Mouse (Mus musculus): ENCODE measurements around the gene Tarbp2.

Tarbp2 gene

DNA sequence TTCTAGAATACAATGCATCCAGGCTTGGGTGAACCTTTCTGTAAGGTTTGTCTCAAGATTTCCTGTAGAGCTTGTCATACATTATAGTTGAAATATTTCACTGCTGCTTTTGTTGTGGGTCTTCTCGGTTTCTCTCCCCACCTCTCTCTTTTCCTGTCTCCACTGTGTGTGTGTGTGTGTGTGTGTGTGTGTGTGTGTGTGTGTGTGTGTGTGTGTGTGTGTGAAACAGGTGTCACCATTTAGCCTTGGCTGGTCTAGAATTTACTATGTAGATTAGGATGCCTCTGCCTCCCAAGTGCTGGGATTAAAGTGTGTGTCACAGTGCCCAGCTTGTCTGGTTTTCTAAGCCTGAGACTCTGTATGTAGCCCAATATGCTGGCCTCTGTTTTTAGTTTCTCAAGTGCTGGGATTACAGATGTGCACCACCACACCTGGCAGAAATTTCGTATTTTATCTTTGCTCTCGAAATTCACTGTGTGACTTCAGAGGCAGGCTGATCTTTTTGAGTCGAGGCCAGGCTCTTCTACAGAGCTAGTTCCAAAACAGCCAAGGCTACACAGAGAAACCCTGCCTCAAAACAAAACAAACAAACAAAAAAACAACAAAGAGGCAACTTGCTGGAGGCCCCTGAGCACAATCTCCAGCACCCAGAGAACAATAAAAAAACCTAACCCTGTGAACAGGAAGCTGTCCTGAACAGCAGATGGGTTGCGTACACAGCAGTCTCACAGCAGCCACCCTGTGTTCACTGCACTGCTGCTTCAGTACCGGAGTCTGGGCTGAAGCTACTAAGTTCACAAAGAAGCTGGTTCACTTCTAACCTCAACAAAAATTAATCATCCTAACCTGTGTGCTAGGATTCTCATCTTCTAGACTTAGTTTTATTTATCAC is 8.4 kb downstream of the Tarbp2 start:
- peak; percentile 66 for DNase-seq (ENCODE audit: low read depth, low spot score)

DNA sequence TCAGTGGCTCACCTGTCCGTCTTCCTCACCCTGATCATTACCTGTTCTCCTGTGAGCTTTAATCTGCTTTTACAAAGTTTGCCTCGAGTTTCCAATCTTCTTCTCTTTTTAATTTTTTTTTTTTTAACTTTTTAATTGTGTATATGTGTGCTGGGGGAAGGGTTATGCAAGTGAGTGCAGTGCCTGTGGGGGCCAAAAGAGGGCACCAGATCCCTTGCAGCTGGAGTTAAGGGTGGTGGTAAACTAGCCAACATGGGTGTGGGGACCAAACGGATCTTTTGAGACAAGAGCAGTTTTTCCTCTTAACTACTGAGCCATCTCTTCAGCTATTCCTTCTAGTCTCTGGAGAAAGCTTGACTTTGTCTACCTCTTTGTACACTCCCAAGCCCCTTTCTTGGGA is 9.9 kb downstream of the Tarbp2 start:
- peak; percentile 34 for DNase-seq (ENCODE audit: low read depth, low spot score)

DNA sequence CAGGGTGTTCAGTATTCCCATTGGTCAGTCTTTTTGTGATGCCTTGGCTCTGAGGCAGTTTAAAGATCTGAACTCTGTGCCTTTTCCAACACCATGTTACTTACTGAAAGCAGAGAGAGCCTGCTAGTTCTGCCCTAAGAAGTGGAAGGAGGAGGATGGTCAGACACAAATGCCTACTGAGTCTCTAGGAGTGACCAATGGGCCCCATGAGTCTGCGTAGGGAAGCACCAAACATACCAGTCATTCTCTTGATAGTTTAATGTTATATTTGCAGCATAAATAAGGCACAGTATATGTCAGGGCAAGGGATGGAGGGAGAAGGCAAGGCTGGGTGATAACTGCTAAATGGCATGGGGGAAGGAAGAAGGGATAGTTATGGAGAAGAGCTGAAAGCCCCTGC is 10.4 kb downstream of the Tarbp2 start:
- DNase-seq (ENCODE audit: low read depth, low spot score): no peak

DNA sequence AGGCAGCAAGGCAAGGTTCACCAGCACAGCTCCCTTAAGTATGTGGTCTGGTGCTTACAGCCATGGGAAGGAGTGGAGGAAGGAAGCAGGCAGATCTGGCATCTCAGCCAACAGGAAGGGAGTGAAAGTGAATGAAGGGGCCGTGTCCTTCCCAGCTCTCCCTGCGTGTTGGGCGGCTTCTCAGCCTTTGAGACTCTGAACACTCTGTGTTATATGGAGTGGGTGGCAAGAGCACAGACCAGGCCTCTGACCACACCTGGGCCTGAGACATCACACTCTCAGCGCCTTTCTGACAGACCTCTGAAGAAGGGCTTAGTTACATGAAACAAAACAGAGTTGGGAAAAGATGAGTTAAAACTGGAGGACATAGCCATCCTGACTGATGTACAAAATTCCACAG is 12.6 kb downstream of the Tarbp2 start:
- DNase-seq (ENCODE audit: low read depth, low spot score): no peak

DNA sequence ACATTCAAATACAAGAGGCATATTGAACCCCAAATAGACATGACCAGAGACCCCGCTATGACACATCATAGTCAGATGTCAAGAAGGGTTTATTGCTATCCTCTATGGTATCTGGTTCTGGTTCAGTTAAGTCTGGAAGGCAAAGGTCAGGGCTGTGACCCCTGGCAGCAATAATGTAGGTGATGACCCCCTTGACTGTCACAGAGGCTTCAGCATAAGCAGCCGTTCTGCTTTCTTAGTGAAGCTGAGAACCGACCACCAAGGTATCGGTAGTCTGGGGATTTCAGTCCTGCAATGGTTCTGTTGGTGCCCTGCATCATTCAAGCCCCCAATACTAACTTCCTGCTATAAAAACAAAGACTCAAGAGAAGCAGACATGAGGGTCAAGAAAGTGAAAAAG is 13.6 kb downstream of the Tarbp2 start:
- DNase-seq (ENCODE audit: low read depth, low spot score): no peak

DNA sequence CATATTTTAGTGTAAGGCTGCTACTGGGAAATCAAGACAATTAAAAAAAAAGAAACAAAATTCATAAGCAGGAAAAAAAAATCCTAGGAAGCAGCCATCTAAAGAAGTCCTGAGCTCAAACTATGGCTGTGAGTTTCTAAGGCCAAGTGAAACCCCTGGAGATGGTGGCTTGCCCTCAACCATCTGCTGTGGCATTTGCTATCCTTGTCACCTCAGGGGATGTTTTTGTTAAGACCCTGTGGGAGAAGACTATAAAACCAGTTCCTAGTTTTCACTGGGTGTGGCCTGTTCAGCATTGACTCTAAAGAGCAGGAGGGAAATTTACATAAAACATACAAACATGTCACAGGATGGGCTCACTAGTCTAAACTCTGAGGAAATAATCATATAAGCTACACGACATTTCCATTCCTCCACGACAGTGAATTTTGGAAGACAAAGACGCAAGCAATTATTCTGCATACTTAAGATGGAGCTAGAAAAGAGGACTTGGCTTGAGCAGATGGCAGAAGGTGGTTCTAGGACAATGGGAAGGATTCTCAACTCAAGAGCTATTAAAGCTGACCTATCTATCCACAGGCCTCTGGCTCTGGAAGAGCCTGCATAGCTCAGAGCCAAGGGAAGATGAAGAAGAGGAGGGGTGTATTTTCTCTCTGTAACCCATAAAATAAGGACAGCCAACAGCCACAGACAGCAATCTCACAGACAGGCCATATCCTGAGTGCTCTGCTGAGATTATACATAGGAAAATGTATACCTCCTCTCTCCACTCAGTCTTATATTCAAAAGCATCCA is 14.3 kb downstream of the Tarbp2 start:
- no peak for DNase-seq (ENCODE audit: low read depth, low spot score)

DNA sequence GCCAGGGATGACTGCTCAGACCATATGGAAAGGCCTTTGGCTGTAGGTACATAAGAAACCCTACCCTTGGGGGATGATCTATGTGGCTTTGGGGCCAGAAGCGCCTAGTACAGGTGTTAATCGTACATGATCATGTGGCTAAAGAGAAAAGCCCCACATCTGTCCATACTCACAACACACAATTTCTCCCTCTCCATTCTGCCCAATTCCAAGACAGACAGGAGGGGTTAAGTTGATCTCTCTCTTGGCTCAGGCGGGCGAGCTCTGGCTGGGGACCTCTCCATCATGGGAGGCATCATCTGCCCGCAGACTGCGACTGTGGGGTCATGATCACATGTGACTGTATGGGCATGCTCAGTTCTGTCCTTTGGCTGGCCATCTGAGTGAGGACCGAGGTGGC is 15.9 kb downstream of the Tarbp2 start:
- DNase-seq (ENCODE audit: low read depth, low spot score): no peak

DNA sequence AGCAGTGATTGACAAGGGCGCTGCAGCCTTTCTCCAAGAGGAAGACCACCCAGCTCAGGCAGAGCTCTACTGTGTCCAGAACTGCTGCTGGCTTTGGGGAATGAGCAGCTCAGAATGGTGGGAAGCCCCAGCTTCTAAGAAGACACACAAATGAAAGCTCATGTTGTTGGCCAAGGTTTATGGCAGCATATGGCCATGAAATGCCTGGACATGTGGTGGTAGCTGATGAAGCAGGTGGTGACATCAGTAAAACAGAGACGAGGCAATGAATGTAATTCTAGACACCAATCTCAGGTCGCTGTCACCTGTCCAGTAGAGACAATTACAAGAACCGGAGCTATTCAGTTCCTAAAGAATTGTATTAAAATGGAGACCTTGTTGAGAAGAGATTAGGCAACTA is 26.8 kb downstream of the Tarbp2 start:
- no peak for DNase-seq (ENCODE audit: low read depth, low spot score)

DNA sequence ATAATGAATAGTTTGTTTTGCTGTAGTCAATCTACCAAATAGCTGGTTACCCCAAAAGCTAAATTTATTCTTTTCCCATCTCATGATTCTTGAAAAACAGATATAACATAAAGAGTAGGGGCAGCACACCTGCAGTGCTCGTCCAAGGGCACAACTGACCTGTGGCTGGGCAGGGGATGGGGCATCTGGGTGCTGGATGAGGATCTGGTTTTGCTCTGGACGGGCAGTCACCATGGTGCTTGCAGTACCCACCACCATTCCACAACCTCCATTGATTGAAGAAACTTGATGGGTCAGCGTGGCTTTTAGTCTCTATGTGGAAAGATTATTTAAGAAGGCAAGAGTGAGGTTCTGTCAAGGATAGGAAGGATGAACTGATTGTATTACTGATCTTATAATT is 28.3 kb downstream of the Tarbp2 start:
- DNase-seq (ENCODE audit: low read depth, low spot score): no peak

DNA sequence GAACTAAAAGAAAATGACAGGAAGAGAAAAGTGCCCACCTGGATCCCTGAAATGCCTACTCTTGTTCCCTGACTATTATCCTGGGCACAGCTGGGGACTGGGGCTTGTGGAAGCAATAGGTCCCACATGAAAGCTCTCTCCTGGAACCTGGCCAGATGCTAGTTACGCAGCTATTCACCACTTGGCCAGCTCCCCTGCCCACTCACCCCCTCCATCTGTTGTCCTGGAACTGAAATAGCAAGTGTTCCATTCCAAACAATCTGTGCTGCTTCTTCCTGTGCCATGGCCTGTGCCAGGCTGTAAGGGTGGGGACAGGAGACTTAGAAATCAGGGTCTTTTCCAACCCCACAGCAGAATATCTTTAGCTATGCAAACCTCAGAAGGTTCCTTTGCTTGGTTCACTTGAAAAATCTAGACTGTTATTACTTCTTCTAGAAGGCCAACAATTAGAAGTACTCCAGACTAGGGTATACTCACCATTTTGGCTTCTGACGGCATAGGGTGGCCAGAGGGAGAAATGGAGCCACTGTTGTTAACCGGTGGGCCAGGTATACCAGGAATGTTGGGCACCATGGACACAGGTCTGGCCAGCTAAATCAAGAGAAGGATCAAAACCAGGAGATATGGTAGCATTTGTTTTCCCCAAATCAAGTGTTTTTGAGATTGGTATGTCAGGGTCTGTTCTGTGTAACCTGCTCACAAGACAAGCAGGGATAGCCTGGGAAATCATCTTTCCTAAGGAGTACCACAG is 28.9 kb downstream of the Tarbp2 start:
- no peak for DNase-seq (ENCODE audit: low read depth, low spot score)

DNA sequence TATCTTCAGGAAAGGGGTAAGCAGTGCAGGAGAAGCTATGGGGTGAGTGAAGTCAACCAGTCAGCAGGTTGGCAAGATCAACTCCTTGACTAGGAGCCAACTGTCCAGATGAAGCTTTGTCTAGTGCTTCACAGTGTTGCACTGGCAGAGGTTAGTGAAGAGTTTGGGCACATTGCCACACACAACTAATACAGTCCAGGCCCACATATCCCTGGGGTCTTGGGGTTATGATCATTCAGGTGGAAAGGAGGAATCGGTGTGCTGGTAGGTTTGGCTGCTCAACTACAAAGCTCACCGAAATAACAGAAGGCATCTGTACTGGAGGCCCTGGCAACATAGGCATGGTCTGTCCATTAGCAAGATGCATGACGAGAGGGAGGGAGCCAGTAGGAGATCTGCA is 29.5 kb downstream of the Tarbp2 start:
- DNase-seq (ENCODE audit: low read depth, low spot score): no peak

DNA sequence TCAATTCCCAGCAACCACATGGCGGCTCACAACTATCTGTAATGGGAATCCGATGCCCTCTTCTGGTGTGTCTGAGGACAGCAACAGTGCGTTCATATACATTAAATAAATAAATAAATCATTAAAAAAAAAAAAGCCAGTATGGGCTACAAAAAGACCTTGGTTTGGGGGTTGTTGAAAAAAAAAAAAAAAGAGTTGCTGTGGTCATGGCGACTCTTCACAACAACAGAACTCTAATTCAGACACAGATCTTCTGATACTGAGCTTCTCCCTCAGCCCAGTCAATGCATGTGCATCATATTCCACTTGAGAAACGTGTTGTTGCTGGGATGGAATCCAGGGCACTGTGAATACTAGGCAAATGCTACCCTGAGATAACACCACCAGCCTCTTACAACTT is 34.6 kb downstream of the Tarbp2 start:
- no peak for DNase-seq (ENCODE audit: low read depth, low spot score)

DNA sequence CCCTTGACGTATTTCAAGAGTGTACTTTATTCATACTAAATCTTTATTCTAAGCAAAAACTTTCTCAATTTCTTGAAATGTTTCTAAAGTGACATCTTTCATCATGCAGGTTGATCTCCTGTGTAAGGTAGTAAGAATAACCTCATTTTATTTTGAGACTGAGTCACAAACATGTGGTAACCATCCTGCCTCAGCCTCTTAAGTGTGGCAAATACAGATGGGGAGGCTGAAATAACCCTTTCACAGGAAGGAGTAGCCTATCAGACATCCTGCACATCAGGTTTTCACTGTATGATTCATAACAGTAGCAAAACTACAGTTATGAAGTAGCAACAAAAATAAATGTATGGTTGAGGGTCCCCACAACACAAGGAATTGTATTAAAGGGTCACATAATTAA is 37.6 kb downstream of the Tarbp2 start:
- no peak for DNase-seq (ENCODE audit: low read depth, low spot score)

DNA sequence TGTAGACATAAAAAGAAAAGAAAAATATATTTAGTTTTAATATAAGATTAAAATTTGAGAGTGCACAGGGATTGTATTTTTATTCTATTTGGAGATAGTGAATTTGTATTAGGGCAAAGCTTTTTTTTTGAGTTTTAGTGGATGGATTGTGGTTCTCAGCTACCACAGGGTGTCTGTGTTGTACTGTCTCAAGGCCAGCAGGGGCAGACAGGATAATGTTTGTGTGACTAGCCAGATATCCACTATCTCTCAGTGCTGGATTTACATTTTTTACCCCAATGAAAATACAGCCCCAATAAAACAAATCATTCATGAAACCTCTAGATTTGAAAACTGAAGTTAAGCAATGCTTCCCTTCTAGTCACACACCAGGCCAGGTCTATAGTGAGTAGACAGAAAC is 39.6 kb downstream of the Tarbp2 start:
- DNase-seq (ENCODE audit: low read depth, low spot score): no peak

DNA sequence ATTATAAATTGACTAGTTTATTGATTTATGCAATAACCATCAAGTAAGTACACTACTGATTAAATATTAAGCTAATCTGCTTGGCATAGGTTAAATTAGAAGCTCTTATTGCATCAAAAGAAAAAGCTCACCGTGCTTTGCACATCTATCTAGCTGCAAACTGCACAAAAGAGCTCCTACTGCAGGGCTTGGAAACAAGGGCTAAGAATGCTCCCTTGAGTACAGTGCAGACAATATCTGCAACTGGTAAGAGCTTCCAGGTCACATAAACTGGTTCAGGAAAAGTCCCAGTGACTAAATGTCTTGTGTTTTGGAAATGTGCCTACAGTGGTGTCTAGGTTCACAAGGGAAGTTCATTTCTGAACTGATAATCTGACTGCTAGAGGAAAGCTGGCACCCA is 44.5 kb downstream of the Tarbp2 start:
- no peak for DNase-seq (ENCODE audit: low read depth, low spot score)

DNA sequence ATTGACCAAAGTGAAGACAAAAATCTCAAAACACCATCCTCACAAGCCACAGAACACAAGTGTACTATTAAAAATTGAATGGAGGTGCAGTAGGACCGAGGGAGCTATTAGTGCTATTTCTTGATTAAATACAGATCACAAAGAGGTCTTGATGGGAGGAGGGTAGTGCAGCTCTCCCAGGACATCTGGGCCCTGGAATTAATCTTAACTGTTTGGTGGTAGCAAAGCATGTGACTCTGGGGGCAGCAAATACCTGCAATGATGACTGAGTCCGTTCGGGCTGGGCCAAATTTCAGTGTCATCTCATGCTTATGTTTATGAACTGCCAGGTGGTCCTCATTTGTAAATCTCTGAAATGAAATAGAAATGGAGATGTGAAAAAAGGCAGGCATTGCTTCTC is 45.1 kb downstream of the Tarbp2 start:
- DNase-seq (ENCODE audit: low read depth, low spot score): no peak

DNA sequence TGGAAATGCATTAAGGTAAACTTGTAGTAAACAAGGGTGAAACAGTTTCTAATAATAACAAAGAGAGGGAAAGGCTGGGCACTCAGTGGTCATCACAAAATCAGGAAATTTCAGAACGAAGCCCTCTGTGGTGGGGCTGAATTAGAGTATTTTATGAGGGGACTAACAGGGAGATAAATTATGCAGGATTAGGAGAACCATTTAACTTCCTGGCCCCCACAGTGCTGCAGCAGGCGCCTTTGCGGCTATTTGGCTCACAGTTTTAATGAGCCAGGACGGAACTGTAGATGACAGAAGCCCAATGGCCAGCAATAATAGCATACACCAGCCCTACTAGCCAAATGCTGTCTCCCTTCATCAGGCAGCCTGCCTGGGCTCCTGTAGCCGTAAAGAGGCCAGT is 45.7 kb downstream of the Tarbp2 start:
- DNase-seq (ENCODE audit: low read depth, low spot score): no peak

DNA sequence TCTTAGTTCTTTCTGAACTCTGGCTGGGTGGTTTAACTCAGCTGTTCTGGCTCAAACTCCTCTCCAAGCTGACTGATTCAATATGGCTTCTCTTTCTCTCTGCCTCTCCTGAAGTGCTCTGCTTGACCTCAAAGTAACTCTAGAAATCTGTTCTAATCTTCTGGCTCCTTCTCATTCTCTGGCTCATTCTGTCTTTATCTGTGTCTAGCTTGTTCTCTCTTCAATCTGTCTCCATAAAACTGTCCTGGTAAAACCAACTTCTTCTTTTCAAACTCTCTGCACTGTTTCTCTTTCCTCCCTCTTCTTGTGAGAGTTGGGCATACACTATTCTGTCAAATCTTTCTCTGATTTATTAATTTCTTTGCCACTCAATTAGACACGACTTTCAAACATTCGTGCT is 49.9 kb downstream of the Tarbp2 start:
- DNase-seq (ENCODE audit: low read depth, low spot score): no peak

DNA sequence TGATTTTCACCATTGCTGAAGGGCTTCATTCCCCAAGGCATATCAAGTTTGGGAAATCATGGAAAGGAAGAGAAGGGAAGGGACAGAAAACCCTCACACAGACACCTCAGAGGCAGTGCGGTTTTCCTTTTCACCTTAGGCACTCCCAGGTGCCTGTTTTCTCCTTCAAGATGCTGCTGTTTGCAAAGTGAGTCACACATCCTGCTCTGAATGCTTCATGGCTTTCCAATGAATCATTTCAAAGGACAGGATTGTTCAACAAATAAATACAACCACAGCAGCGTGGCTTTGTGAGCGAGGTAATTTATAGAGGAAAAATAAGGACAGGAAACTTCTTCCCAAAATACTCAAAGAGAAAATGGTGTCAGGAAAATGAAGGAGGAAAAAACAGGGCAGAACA is 54.1 kb downstream of the Tarbp2 start:
- DNase-seq (ENCODE audit: low read depth, low spot score): no peak

Data from CD4-positive helper T cell, adult 2 months (primary cell).